Mouse (Mus musculus) hindlimb bud, embryonic 11.5 days (tissue): ENCODE data around the gene Acbd6.

Experiments used
- DNase-seq: peaks from one replicate; pipeline ENCODE4 v3.0.0-alpha.2; 2012; ENCODE audit warnings: low read depth, low spot score; ENCODE audit errors: extremely low spot score

Acbd6 gene

DNA sequence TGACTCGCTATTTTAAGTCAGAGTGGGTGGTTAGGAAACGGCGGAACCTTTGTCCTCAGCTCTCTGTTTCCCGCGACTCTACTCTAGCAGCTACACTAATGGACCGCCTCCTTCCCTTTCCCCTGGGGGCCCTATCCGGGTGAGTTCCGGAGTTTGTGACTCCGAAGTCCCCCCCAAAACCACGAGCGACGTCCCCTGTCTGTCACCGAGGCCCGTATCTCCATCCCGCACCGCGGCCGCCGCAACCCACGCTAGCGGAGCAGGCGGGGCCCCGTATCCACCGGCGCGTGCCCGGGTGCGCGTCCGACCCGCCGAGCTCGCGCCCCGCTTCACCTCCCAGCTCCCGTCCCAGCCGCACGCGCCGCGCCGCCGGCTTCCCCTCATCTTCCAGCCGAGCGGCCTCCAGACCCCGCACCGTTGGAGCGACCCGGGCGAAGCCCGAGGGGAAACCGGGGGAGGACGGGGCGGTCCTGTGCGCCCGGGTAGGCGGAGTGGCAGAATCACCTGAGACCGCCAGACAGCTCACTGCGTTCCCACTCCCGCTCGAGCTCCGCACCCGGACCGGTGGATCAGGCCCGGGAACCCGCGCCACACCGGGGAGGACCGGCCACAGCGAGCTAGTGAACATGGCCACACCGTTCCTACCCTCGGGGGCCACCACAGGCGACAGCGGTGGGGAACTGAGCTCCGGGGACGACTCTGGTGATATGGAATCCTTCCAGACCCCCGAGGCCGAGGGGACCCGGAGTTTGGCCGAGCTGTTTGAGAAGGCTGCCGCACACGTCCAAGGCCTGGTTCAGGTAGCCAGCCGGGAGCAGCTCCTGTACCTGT lies at the start of gene Acbd6:
Acbd6 (plus strand) TSS at position 109 of the 831 bp plus-strand sequence.
- peak; percentile 50 for DNase-seq

DNA sequence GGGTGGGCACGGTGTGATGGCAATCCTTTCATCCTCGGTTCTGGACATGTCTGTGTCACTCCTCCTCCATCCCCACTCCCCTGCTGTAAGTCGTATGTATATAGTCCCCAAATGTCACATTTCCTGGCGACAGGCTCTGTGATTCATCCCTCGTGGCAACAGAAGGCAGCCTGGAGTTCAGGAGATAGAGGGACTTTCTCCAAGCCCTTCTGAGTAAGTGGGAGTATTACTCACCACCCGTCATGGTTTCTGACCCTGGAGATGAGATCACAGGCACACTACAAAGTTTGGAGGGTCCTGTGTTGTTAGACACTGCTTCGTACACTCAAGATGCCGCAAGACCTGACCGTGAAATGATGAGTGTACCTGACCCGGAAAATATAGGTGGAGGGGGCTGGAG lies 47.7 kb upstream of the Acbd6 start:
- DNase-seq = no peak

DNA sequence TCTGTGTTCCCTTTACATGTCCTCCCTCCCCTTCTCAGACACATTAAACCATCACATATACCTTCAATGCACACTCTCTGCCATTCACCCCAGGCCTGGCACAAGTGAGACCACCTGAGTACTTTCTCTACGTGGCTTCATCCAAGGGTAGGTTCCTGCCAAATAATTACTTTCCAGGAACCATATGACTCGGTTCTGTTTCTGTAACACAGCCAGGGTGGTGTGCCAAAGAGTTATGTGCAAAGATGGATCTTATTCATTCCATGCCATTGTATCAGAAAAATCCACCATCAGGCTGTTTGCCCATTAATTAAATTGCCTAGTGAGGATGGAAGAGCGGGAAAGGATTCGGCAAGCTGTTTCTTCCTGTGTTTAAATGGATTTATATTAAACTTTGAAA lies 42.1 kb upstream of the Acbd6 start:
- no peak for DNase-seq

DNA sequence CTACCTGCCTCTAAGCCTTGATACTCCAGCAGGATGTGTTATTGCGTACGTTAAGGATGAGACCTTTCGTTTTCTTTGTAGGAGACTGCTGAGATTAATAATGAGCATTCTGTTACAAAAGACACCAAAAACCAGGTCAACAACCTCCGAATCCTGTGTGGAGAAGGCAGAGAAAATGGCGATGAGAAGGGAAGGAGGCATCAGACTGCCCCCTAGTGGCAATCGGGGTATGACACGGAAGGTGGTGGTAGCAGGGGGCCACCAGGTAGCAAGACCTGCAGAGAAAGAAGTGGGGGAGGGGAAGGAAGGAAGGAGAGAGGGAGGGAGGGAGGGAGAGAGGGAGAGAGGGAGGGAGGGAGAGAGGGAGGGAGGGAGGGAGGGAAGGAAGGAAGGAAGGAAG lies 41.3 kb upstream of the Acbd6 start:
- no peak for DNase-seq

DNA sequence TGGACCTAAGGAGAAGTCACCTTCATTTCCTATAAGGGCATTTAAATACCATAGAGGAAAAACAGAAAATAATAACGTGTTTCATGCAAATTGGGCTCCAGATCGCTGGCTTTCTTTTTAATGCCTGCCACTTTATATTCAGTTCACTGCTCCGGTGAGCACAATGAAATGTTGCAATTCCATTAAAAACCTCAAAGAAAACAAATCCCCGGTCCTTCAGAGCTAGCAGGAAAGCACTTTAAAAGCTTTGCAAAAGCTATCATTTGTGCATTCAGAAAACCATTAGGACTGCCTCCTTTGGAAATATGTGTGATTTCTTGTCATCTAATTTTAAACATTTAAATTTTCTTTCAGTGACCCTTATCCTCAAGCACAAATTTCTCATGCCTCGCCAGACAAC lies 40.9 kb upstream of the Acbd6 start:
- no peak for DNase-seq

DNA sequence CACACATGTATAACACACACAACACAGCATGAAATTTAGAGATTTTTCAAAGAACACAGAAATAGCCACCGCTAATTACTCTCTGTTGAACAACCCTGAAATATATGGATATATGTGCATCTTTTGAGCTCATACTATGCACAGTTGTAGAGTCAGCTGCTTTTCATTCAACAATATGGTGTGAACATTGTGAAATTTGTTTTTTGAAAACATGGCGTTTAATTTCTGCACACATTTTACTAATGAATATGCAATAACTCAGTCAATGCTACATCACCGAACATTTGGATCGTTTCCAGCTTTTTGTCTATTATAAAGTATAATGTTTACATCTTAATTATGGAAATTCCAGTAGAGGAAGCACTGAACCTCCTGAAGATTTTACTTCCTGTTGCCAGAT lies 37.6 kb upstream of the Acbd6 start:
- DNase-seq = no peak

DNA sequence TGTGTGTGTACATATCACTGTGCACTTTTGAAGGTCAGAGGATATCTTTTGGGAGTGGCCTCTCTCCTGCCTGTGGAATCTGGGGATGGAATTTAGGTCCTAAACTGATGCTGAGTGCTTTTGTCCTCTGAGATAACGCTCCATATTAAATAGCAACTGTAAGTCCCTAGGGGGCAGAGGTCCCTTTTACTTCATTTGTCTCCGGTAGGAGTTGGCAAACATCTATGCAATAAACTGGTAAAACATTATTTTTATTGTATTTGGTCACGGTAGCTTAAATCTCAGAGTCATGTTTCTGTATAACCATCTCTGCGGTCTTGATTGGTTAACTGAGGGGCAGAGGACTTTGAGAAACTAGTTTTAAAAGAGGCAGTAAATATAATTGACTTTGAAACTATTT lies 35.4 kb upstream of the Acbd6 start:
- DNase-seq = no peak

DNA sequence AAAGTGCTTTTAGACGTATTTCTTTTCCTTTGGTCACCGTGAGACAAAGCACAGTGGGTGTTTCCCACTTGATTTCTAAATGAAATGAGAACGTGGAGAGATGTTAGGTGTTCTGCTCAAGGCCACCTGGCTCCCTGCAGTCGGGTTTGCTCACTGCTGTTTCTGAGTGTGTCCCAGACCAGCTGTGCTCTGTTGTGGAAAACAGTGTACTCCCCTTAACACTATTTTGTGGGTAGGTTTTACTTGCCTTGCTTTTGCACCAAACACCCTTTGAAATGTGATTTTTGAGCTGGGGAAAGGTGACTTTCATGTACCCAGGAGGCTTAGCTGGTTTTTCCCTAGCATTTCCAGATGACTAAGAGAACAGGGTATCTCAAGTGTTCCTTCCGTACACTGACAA lies 31.7 kb upstream of the Acbd6 start:
- DNase-seq = no peak

DNA sequence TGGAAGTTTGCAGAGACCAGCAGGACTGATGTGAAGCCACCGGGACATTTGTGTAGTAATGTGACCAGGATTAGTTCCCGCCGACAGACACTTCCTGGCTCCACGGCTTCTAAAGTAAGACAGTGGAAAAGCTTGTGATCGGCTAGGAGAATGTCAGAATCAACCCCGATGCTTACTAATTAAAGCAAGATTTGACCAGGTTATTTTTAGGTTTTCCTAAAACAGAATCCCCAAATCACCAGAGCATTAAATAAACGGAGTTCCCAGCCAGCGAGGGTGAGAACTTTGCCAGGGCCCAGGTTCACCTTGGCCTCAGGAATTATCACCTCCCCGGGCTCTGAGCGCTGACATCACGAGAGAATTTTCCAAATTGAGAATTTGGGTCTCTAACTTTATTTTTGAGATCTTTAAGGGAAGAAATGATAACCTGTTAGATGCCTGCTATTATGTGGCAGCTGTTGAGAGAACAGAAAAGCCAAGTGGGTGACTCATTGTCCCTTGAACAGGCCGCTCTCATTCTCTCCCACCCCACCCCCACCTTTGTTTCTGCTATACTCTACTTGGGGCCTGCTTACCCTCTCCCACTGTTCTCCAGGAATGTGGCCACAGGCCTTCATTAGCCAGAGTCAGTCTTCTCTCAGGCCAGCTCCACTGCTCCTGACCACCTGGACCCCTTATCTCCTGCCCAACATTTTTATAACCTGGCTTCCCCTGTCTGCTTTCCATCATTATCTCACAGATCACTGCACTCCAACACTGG lies 30.7 kb upstream of the Acbd6 start:
- no peak for DNase-seq

DNA sequence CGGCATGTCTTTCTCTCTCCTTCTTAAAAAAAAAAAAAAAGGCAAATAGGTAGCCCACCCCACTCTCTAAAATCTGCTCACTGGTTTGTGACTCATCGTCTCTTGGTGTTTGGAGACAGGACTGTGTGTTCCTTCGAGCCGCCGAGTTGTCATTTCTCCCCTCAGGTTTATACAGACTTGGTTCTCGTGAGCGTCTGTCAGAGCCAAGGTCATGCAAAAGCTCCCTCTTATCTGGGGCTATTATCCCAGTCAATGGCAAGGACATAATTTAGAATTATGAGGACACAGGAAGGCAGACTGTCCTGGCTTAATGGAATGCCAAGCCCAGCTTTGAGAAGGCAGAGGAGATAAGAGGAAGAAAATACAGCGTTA lies 30.1 kb upstream of the Acbd6 start:
- DNase-seq = no peak

DNA sequence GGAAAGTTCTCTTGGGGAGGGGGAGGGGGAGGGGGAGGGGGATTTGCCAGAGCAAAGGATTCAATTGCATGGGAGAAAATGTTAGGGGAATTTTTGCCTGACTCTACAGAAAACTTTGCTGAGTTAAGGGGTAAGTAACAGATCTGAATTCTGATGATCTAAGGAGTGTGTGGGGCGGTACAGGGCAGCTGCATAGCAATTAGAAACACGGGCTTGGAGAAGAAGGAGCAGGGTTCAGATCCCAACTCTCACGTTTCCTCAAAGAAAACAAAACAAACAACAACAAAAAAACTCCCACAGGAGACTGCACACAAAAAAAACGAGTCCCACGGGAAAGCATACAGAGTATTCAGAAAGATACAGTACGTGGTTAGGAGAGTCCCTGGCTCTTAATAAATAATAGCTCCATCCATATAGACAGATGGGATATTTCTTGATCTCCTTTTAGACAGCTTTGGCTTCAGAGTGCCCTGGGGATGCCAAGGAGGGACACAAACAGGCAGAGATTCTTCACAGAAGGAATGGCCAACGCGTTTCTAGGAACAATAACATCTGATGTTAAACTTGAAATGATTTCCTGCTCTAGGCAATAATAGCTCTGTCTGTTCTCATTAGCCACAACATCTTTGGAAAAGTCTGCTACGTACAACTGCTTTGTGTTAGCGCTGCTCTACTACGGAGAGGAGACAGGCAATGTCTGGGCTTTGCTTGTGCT lies 29.4 kb upstream of the Acbd6 start:
- DNase-seq = no peak

DNA sequence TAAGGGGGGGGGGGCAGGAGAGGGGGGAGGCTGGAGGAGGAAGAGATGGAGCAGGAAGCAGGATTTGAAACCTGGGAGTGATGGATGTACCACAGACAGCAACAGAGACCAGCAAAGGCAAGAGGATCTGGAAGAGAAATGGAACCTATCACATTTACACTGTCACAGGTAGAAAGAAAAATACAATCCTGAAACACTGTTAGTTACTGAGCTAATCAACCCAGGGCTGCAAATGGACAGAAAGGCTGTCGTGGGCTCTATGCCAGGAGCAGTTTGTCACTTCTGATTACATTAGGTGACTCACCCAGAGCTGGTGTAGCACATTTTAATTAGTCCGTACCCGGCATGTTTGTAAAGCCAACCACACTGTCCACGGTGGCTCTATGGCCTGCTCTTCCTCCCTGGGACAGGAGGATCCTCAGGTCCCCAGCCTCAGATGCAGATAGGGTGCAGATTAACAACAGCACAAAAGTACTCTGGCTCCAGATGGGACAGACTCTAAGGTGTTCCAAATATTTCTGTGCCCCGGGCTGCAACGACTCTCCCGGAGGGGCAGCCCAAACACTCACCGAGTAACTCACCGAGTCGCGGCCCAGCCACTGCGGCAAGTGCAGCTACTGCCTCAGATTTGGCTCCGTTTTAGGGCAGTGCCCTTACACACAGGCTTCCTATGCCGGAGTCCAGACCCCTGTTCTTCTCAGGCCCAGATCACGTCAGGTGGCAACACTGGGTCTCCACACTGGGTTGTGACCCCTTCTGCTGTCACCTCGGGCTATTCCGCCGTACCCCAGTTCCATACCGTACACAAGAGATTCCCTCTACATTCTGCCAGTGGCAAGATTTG lies 28.6 kb upstream of the Acbd6 start:
- DNase-seq = no peak

DNA sequence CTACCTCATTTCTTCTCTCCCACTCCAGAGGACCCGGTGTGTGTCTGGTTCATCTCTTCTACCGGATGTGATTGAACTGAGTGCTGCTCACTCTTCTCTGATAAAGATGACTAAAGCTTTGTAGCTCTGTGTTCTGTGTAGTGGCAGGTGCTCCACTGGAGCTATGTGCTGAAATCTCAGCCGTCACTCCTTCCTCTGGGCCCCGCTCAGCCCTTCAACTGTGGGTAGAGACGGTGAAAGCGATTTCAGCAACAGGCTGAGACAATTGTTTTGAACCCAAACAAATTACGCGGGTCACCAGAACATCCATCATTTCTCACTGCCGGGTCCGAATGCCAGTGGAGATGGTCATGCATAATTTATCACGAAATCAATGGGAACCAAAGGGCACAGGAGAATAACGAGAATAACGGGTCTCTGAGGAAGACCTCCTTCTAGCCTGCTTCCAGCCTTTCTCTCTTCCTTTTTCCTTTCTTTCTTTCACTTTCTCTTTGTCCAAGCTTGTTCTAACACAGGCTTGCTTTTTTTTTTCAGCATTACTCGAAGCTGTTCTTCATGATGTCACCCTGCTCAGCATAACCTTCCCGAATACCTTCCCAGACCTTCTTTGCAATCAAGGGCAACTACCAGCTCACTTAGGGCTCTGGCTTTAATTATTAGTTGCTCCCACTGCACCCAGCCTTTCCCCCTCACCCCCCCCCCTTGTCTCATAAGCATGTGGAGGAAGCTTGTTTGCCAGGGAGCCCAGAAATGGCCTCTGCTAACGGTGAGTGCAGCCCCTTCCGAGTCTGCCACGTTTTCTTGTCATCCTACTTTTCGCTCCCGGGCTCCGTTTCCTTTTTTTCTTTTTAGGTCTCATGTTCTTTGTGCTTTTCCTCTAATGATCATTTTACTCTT lies 27.1 kb upstream of the Acbd6 start:
- no peak for DNase-seq

DNA sequence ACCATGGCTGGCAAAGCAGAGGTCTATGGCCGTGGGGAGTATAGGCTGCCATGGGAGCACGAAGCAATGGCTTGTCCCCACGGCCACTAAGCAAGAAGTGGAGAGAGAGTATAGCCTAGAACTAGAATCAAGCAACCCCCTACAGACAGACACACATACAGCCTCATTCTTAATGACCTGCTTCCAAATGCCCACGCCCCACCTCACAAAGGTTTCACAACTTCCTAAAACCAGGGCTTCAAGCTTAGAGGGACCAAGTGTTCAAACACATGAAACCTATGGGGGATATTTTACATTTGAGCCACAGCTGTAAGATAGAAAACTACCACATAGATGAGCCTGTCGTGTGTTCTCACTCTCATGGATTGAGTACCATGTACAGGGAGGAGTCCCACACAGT lies 25.5 kb upstream of the Acbd6 start:
- DNase-seq = no peak

DNA sequence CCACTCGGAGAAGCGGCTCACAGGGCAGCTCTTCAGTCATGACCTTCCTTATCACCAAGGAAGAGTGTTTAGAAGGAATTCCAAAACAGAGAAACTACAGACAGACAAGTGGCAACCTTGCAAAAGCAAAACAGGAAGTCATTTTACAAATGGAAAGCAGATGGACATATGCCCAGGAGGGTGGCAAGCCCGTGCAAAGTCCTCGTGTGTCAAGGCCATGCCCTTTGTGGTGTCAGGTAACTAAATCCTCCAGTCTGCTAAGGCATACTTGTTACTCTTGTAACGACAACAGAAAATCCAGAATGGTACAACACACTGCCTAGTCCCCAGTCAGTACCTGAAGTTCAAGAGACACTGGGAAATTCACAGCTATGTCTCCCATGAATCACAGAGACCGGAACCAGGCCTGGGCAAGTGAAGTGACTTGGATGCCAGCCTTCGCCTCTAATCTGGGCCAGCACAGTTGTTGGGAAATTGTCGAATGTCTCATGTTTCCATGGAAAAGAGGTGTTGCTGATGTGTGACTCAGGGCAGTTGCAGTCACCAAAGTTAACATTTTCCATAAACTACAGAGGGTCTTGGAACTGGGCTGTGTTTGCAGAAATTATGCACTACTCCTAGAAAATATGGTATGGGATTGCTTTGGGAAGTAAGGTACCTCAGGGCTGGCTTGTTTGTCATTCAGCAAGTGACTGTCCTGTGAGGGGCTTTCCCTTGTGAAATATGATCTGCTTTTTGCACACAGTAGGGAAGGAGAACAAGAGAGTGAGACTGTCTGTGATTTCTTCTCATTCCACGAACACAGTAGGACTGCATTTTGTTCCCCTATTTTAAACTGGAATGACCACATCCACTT lies 24.9 kb upstream of the Acbd6 start:
- DNase-seq = no peak

DNA sequence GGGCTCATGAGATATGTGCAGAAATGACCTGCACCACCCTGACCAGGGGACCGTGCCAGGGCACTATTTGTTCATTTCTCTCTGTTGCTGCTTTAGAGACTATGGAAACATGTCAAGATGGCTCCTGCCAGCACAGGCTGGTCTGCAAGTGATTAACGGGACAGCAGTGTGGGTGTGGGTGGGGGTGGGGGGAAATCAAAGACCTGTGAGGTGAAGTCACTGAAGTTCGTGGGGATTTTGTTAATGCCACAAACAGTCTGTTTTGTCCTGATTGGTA lies 24.3 kb upstream of the Acbd6 start:
- no peak for DNase-seq

DNA sequence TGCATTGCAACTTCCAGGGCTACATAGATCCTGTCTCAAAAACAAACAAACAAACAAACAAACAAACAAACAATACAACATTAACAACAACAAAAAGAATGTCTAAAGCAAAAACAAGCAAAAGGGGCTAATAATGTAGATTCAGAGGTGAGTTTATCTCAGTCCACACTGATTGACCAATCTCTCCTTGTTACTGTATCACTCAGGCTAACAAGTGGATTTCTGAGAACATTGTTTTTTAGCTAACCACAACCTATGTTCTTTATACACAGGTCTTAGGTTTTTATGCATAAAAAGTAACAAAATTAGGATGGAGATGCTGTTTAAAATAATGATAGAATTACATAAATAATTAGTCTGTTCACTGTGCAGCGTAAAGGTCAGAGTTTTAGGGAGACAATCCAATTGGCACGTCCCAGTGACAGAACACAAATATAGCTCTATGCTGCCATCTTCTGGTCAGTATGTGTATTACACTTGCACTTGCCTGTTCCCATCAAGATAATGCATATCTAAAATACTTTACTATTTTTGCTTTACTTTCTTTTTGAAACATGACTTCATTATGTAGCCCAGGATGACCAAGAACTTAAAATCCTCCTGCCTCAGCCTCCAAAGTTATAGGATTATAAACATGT lies 20.8 kb upstream of the Acbd6 start:
- DNase-seq = no peak

DNA sequence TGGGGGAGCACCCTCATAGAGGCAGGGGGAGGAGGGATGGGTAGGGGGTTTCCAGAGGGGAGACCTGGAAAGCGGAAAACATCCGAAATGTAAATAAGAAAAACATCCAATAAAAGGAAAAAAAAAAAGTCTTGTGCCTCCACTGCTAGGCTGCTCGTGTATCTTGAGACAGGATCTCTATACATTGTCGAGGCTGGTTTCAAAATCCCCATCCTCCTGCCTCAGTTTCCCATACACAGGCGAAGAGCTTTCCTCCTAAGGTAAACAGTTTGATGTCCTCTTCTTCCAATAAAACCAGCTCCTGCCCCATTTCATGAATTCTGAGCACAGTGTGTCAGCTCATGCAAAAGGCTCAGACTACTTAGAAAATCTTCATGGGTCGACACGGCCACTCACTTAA lies 19.9 kb upstream of the Acbd6 start:
- no peak for DNase-seq

DNA sequence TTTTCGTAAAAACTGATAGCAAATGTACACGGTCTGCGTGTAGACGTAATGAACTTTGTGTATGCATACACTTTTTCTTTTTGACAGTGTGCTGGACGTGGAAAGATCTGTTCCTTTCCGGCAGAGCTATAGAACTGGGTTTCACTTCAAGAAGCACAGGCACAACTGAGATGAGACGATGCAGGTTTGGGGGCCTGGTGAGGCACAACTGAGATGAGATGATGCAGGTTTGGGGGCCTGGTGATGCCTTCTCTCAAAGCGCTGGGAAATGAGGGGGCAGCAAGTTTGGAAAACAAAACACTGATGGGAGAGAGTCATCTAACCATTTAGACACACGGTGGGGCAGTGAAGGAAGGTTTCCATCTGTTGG lies 293 bp upstream of the Acbd6 start:
- no peak for DNase-seq
